Mouse (Mus musculus) midbrain, embryonic 13.5 days (tissue): ENCODE results near the gene Rpl36a. TPM values are rescaled to one million over a fixed set of nuclear protein-coding genes. Genes with fewer than 3 reads are reported as not detected.

ENCODE experiments used
- ATAC-seq: fragments of 200-750 bp; cut with Nextera tagmentation; 2 replicates; pipeline ENCODE4 v1.8.0; 2017; ENCODE audit warnings: mild to moderate bottlenecking, moderate TSS enrichment, moderate library complexity
- H3K27ac ChIP-seq: fragments of 300-500 bp; sonication (generic); 2 replicates; pipeline ENCODE4 v1.5.1; 2015; ENCODE audit warnings: inconsistent platforms, mild to moderate bottlenecking, moderate library complexity
- H3K27me3 ChIP-seq: fragments of 300-500 bp; sonication (generic); 2 replicates; pipeline ENCODE4 v1.6.1; 2015; ENCODE audit warnings: mild to moderate bottlenecking, inconsistent platforms
- H3K36me3 ChIP-seq: fragments of 300-500 bp; sonication (generic); 2 replicates; pipeline ENCODE4 v1.6.1; 2015; ENCODE audit warnings: mild to moderate bottlenecking, inconsistent platforms
- H3K4me1 ChIP-seq: fragments of 300-500 bp; sonication (generic); replicated peaks from 2 replicates; pipeline ENCODE4 v1.6.1; 2015; ENCODE audit warnings: inconsistent platforms
- H3K4me2 ChIP-seq: fragments of 300-500 bp; sonication (generic); replicated peaks from 2 replicates; pipeline ENCODE4 v1.6.1; 2015; ENCODE audit warnings: moderate library complexity, mild to moderate bottlenecking, inconsistent platforms
- H3K4me3 ChIP-seq: fragments of 300-500 bp; sonication (generic); replicated peaks from 2 replicates; pipeline ENCODE4 v1.5.1; 2015; ENCODE audit warnings: mild to moderate bottlenecking, inconsistent platforms
- H3K9ac ChIP-seq: fragments of 300-500 bp; sonication (generic); replicated peaks from 2 replicates; pipeline ENCODE4 v1.6.1; 2015; ENCODE audit warnings: mild to moderate bottlenecking, inconsistent platforms
- H3K9me3 ChIP-seq: fragments of 300-500 bp; sonication (generic); 2 replicates; pipeline ENCODE4 v1.6.1; 2016; ENCODE audit warnings: mild to moderate bottlenecking, inconsistent platforms
- WGBS: fragments of 180-500 bp; shearing (Covaris S2); methylation state at CpG from one replicate; pipeline ENCODE4 v1.1.7; 2015; 5-methylcytosine and 5-hydroxymethylcytosine counted together
- polyA plus RNA-seq: library from polyadenylated mRNA; unstranded; fragments of >200 nt; fragmentation: Nextera tagmentation; extraction: Ambion mirVana; gene quantifications from 2 replicates; pipeline ENCODE4 v1.2.1, GENCODE M21; 2015

Gene Rpl36a
- polyA plus RNA-seq, 1 experiment from 2014 or later: 211 TPM

DNA sequence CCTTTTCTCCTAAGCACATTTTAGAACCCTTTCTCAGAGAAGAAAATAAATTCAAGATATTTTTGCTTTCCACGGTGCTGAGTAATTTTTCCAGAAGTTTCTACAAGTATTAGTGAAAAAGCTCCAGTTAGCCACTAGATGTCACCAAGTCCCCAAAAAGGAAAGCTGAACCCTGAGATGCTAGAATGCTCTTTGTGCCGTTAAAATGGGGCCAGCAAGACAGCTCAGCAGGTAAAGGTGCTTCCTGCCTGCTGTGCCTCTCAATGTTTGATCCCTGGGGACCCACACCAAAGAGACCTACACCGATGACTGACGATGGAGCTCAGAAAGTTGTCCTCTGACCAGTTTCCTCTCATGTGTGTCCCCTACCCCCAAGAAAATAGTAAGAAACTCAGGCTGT, 24.0 kb downstream of the Rpl36a start:
- no peak overlapping the region for H3K9ac ChIP-seq
- H3K36me3 ChIP-seq: no peaks in the 10 kb centered on the region
- ATAC-seq: no peak
- H3K4me3 ChIP-seq: no peak overlapping the region
- 47% methylated on average over 4 of the region's 4 CpGs for WGBS
- H3K4me1 ChIP-seq: 0 out of 2 replicates have a peak, but pooled peaks cover 3% of the 10 kb centered on the region
- no peak overlapping the region for H3K4me2 ChIP-seq
- no peaks in the 10 kb centered on the region for H3K9me3 ChIP-seq
- H3K27me3 ChIP-seq: no peaks in the 10 kb centered on the region
- no peak overlapping the region for H3K27ac ChIP-seq

DNA sequence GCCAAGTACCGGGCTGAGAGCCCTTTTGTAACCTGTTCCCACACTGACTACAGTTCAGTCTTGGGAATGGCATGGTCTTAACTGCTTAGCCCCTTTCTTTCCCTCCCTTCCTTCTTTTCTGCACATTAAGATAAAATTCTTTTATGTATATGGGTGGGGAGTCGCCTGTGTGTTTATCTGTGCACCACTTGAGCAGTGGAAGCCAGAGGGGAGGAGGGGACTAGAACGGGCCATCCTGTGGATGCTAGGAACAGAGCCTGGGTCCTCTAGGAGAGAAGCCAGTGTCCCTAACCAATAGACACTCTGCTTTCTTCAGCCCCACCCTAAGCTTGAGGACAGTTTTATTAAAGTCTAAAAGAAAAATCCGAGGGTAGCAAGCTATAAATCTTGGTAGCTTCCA, 25.5 kb downstream of the Rpl36a start:
- Histone ChIP-seq H3K9ac (no peak overlapping the region), H3K36me3 (no peaks in the 10 kb centered on the region), H3K4me1 (0 out of 2 replicates have a peak, but pooled peaks cover 3% of the 10 kb centered on the region), H3K4me2 (no peak overlapping the region), H3K9me3 (no peaks in the 10 kb centered on the region), H3K4me3 (no peak overlapping the region), H3K27ac (no peak overlapping the region), H3K27me3 (no peaks in the 10 kb centered on the region)
- no peak for ATAC-seq
- WGBS: 91% methylated on average over 4 of the region's 4 CpGs

DNA sequence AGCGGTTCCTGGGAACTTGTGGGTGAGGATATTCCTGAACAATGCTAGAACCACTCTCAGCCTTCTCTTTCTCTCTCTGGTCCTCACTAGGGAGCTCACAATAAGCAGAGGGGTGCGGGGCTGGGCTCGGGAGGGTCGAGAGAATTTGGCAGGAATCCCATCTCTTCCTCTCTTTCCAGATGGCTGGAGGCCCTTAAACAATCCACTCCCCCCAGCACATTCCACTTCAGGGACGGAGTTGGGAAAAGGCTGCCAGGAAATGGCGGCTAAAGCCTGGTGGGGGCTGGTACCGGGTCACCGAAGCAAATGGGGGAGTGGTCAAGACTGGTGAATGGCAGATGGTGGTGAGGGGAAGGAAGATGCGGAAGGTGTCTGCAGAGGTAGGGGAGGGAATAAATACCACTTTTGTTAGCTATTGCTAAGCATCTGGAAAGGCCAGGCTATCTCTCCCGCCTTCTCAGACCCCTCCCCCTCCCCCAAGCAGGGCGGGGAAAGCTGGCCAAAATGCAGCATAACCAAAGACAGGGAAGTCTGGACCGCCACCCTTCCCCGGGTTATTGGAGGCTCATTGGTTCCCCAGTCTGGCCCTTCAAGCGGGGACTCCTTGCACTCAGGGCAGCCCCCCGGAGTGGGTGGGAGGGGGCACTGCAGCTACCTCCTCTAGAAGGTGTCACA, 27.0 kb downstream of the Rpl36a start:
- 0 out of 2 replicates have a peak, but pooled peaks cover 3% of the 10 kb centered on the region for H3K4me1 ChIP-seq
- no peaks in the 10 kb centered on the region for H3K9me3 ChIP-seq
- H3K36me3 ChIP-seq: no peaks in the 10 kb centered on the region
- peak overlapping the region; percentile 41 for H3K9ac ChIP-seq
- H3K4me2 ChIP-seq: peak overlapping the region; percentile 51
- peak; percentile 92 for ATAC-seq
- H3K27me3 ChIP-seq: peaks cover 10% of the 10 kb centered on the region
- H3K27ac ChIP-seq: peak overlapping the region; percentile 76
- peak overlapping the region; percentile 31 for H3K4me3 ChIP-seq
- 27% methylated on average over 15 of the region's 15 CpGs for whole genome bisulfite sequencing

- Histone ChIP-seq H3K9me3 (no peaks in the 10 kb centered on the region), H3K9ac (no peak overlapping the region), H3K4me2 (no peak overlapping the region), H3K27ac (no peak overlapping the region), H3K4me3 (no peak overlapping the region), H3K27me3 (peaks cover 19% of the 10 kb centered on the region), H3K36me3 (no peaks in the 10 kb centered on the region), H3K4me1 (0 out of 2 replicates have a peak, but pooled peaks cover 3% of the 10 kb centered on the region)
- no peak for ATAC-seq
- WGBS: 61% methylated on average over 2 of the region's 2 CpGs
Measured at GRCm38 (mm10) chrX:134614306-134614705, 28.9 kb downstream of the Rpl36a start.

GRCm38 (mm10) chrX:134619695-134620094, 34.2 kb downstream of the Rpl36a start:
- Histone ChIP-seq H3K4me1 (peaks cover 11% of the 10 kb centered on the region), H3K4me3 (no peak overlapping the region), H3K27me3 (peaks cover 39% of the 10 kb centered on the region), H3K9ac (0 out of 2 replicates have a peak overlapping the region, but pooled peaks have one; percentile 32), H3K27ac (peak overlapping the region; percentile 81), H3K9me3 (no peaks in the 10 kb centered on the region), H3K36me3 (no peaks in the 10 kb centered on the region), H3K4me2 (peak overlapping the region; percentile 19; the same call in 1 of the 2 replicates)
- WGBS: 30% methylated on average over 9 of the region's 9 CpGs
- peak; percentile 77 for ATAC-seq

DNA sequence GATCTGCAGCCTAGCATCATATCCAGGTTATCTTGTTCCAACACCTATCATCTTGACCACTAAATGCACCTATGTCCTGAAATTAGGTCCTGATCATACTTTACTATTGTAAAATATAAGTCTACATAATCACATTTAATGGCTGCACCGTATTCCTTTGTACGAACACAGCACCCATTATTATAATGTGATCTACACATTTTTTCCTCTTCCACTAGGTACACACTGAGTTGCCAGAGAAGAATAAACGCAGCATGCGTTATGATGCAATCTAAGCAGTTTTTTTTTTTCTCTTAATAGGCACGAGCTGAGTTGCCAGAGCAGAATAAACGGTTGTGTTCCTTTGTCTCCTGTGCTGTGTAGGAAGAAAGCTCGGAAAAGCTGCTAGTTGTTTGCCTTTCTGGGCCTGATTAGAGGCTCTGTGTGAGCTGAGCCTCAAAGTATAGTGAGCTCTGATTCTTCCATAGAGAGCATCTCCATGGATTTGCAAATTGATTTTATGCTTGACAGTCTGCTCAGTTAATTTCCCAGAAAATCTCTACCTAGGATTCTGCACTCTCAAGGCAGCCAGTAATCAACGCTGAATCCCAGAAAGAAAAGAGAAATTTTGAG, 34.9 kb downstream of the Rpl36a start:
- H3K9me3 ChIP-seq: no peaks in the 10 kb centered on the region
- H3K4me1 ChIP-seq: peaks cover 11% of the 10 kb centered on the region
- H3K9ac ChIP-seq: no peak overlapping the region
- ATAC-seq: peak; percentile 89
- 29% methylated on average over 8 of the region's 8 CpGs for WGBS
- H3K4me3 ChIP-seq: no peak overlapping the region
- peak overlapping the region; percentile 81 for H3K27ac ChIP-seq
- no peaks in the 10 kb centered on the region for H3K36me3 ChIP-seq
- H3K27me3 ChIP-seq: peaks cover 39% of the 10 kb centered on the region
- H3K4me2 ChIP-seq: peak overlapping the region; percentile 19; the same call in 1 of the 2 replicates

DNA sequence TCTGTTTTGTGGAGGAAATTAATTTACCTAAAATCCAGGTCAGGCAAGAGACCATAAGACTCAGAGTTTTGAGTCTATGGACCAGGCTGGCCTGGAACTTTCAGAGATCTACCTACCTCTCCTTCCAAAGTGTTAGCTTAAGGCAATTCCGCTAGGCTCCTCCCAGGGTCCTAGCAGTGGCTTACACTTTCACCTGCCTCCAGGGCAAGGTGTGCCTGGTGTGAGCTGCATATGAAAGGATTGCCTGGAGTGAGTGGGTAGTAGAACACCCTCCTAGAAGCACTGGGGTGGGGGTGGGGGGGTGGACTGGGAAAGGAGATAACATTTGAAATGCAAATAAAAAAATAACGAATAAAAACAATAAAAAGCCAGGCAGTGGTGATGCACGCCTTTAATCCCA, 36.2 kb downstream of the Rpl36a start:
- no peak overlapping the region for H3K4me2 ChIP-seq
- H3K27ac ChIP-seq: no peak overlapping the region
- WGBS: 79% methylated on average over 3 of the region's 3 CpGs
- no peak for ATAC-seq
- peaks cover 11% of the 10 kb centered on the region for H3K4me1 ChIP-seq
- no peak overlapping the region for H3K9ac ChIP-seq
- H3K27me3 ChIP-seq: peaks cover 41% of the 10 kb centered on the region
- H3K9me3 ChIP-seq: no peaks in the 10 kb centered on the region
- no peaks in the 10 kb centered on the region for H3K36me3 ChIP-seq
- no peak overlapping the region for H3K4me3 ChIP-seq

GRCm38 (mm10) chrX:134623350-134623749, 37.9 kb downstream of the Rpl36a start:
- H3K36me3 ChIP-seq: no peaks in the 10 kb centered on the region

DNA sequence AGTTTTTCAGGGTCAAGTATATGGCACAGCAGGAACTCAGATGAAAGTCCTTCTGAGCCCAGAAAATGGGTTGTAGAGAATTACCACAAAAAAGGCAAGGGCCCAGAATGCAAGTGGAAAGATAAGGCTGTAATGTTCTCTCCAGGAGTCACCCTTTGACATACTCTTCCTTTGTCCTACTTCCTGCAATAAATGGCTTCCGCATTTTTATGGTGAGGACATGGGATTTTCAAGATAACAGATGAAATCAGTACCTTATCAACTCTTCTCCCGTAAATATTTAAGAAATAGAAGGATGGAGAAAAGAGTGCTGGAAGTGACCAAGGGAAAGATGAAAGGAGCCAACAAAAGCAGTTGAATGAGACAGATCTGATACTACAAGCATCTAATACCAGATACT, 42.7 kb downstream of the Rpl36a start:
- no peaks in the 10 kb centered on the region for H3K4me1 ChIP-seq
- H3K4me2 ChIP-seq: no peak overlapping the region
- H3K4me3 ChIP-seq: no peak overlapping the region
- no peaks in the 10 kb centered on the region for H3K9me3 ChIP-seq
- H3K27me3 ChIP-seq: peaks cover 29% of the 10 kb centered on the region
- H3K9ac ChIP-seq: no peak overlapping the region
- no peaks in the 10 kb centered on the region for H3K36me3 ChIP-seq
- H3K27ac ChIP-seq: no peak overlapping the region
- 77% methylated on average over 2 of the region's 2 CpGs for WGBS
- ATAC-seq: no peak

More at GRCm38 (mm10) chrX:134623350-134623749, 37.9 kb downstream of the Rpl36a start:
- Histone ChIP-seq H3K4me2 (no peak overlapping the region), H3K9ac (no peak overlapping the region), H3K27ac (no peak overlapping the region), H3K4me1 (peaks cover 11% of the 10 kb centered on the region), H3K4me3 (no peak overlapping the region), H3K27me3 (peaks cover 34% of the 10 kb centered on the region), H3K9me3 (no peaks in the 10 kb centered on the region)
- ATAC-seq: no peak
- WGBS: 82% methylated on average over 4 of the region's 4 CpGs

GRCm38 (mm10) chrX:134632710-134633109, 47.3 kb downstream of the Rpl36a start:
- H3K4me3 ChIP-seq: no peak overlapping the region
- no peak overlapping the region for H3K27ac ChIP-seq
- H3K4me2 ChIP-seq: no peak overlapping the region
- ATAC-seq: no peak
- peaks cover 6% of the 10 kb centered on the region; the same call in 1 of the 2 replicates for H3K27me3 ChIP-seq
- H3K4me1 ChIP-seq: no peaks in the 10 kb centered on the region
- no peaks in the 10 kb centered on the region for H3K9me3 ChIP-seq
- H3K36me3 ChIP-seq: no peaks in the 10 kb centered on the region
- WGBS: 85% methylated on average over 5 of the region's 5 CpGs
- no peak overlapping the region for H3K9ac ChIP-seq

DNA sequence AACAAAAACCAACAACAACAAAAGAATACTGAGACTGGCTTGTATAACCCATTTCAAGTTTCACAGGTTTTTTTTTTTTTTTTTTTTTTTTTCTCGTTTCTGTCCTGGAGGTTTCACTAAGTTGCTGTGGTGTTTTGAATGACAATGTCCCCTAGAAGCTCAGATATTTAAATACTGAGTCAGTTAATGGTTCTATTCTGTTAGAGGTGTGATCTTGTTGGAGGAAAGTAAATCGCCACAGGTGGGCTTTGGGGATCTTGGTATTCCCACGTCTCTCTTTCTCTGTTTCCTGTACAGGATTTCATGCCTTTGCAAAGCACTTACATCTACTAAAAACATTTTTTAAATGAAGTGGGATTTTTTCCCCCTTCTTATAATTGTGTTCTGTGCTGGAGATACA, 49.7 kb downstream of the Rpl36a start:
- 53% methylated on average over 3 of the region's 3 CpGs for WGBS
- Histone ChIP-seq H3K27ac (no peak overlapping the region), H3K4me1 (no peaks in the 10 kb centered on the region), H3K9ac (no peak overlapping the region), H3K4me2 (no peak overlapping the region), H3K36me3 (no peaks in the 10 kb centered on the region), H3K9me3 (no peaks in the 10 kb centered on the region), H3K4me3 (no peak overlapping the region), H3K27me3 (peaks cover 6% of the 10 kb centered on the region; the same call in 1 of the 2 replicates)
- ATAC-seq: no peak

GRCm38 (mm10) chrX:134635860-134636259, 50.4 kb downstream of the Rpl36a start:
- WGBS: 71% methylated on average over 3 of the region's 3 CpGs
- Histone ChIP-seq H3K9ac (no peak overlapping the region), H3K4me3 (no peak overlapping the region), H3K4me2 (no peak overlapping the region), H3K27me3 (peaks cover 6% of the 10 kb centered on the region; the same call in 1 of the 2 replicates), H3K36me3 (no peaks in the 10 kb centered on the region), H3K4me1 (no peaks in the 10 kb centered on the region), H3K27ac (no peak overlapping the region), H3K9me3 (no peaks in the 10 kb centered on the region)
- no peak for ATAC-seq
